Mouse (Mus musculus) c-Kit-positive CD71-positive TER-119-positive erythroid progenitor cells, embryonic 14.5 days (primary cell): ENCODE results near the gene Wnt10b.

Experiments used
- DNase-seq: peaks from one replicate; pipeline ENCODE4 v3.0.0-alpha.2; 2013; ENCODE audit warnings: low spot score

The Wnt10b gene

DNA sequence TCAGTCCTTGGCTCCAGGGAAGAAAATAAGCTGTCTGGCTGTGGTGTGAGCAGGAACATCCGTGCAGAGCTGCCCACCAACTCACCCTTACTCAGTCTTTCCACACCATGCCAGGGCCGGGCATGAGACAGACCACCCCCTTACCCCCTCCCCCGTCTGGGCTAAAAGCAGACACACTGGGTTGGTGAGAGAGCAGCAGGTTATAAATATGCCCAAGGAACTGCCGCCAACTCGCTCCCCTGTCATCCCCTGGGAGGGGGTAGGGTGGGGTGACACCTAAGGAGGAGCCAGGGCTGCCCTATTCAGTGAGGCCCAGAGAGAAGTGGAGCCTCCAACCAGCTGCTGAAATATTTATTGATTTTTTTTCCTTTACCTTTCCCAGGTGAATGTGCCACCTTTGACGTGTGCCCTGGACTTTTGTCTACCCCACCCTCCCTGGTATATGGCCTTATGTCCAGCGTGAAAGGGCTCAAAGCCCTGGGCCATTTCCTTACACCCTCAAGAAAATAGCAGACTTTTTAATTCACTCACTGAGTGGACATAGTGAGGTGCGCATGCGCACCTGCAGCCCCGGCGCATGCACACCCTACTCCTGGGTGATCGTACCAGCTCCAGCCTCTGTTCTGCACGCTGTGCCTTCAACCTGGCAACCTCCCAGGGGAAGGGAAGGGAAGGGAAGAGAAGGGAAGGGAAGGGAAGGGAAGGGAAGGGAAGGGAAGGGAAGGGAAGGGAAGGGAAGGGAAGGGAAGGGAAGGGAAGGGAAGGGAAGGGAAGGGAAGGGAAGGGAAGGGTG lies 19.0 kb upstream of the Wnt10b start:
- no peak for DNase-seq

- no peak for DNase-seq
Measured at GRCm38 (mm10) chr15:98793141-98793698, 15.3 kb upstream of the Wnt10b start.

- DNase-seq: no peak
Measured at GRCm38 (mm10) chr15:98792233-98793020, 14.5 kb upstream of the Wnt10b start.

DNA sequence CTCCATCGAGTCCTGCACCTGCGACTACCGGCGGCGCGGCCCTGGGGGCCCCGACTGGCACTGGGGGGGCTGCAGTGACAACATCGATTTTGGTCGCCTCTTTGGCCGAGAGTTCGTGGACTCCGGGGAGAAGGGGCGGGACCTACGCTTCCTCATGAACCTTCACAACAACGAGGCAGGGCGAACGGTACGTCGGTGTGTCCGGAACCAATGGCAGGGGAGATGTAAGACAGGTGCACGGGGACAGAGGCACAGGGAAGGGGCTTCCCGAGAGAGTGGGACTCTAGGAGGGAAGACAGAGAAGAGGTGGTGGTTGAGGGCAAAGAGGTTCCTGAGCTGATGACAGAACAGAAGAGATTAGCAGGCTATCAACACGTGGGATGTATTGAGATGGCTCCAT lies 13.8 kb upstream of the Wnt10b start:
- no peak for DNase-seq

GRCm38 (mm10) chr15:98791221-98791620 lies 13.3 kb upstream of the Wnt10b start:
- DNase-seq: no peak

DNA sequence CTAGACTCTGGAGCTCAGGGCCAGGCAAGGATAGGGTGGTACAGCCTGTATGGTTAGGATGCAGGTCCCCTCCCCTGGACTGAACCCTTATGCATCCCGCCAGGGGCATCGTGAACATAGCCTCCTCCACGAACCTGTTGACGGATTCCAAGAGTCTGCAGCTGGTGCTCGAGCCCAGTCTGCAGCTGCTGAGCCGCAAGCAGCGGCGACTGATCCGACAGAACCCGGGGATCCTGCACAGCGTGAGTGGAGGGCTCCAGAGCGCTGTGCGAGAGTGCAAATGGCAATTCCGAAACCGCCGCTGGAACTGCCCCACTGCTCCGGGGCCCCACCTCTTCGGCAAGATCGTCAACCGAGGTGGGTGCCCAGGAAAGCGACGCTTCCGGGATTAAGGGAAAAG lies 12.8 kb upstream of the Wnt10b start:
- DNase-seq: no peak

GRCm38 (mm10) chr15:98789661-98790535 lies 11.9 kb upstream of the Wnt10b start, which contains the start of gene Wnt1:
Wnt1 (plus strand) TSS chr15:98789857.
- DNase-seq: no peak

DNA sequence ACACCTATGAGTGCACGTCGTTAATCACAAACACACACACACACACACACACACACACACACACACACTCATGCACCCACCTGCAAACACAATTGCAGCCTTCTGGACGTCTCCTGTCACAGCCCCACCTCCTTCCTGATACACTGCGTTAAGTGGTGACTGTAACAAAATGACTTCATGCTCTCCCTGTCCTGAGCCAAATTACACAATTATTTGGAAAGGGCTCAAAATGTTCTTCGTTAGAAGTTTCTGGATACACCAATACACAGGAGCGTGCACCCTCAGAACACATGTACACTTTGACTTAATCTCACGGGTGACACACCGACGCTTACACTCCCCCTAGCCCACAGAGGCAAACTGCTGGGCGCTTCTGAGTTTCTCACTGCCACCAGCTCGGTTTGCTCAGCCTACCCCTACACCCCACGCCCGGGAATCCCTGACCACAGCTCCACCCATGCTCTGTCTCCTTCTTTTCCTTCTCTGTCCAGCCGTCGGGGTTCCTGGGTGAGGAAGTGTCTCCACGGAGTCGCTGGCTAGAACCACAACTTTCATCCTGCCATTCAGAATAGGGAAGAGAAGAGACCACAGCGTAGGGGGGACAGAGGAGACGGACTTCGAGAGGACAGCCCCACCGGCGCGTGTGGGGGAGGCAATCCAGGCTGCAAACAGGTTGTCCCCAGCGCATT lies 11.2 kb upstream of the Wnt10b start:
- DNase-seq: no peak

- DNase-seq: no peak
Measured at GRCm38 (mm10) chr15:98787930-98788329, 10.0 kb upstream of the Wnt10b start.

GRCm38 (mm10) chr15:98785744-98786143 lies 7.8 kb upstream of the Wnt10b start:
- no peak for DNase-seq

DNA sequence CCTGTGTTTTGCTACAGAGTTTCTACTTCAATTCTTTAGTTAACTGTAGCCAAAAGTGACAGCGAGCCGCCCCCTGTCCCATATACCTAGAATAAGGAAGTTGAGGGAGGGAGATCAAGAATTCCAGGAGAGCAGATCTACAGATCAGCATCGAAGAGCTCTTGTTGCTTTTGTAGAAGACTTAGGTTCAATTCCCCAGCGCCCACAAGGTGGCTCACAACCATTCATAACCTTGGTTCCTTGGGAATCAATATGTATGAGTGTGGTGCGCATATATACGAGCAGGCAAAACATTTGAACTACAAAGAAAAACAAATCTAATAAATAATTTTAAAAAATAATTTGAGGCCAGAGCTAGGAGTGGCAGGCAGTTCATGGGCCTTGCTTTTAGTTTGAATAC lies 3.2 kb upstream of the Wnt10b start:
- no peak for DNase-seq

GRCm38 (mm10) chr15:98780573-98780972 lies 2.6 kb upstream of the Wnt10b start:
- DNase-seq: no peak

DNA sequence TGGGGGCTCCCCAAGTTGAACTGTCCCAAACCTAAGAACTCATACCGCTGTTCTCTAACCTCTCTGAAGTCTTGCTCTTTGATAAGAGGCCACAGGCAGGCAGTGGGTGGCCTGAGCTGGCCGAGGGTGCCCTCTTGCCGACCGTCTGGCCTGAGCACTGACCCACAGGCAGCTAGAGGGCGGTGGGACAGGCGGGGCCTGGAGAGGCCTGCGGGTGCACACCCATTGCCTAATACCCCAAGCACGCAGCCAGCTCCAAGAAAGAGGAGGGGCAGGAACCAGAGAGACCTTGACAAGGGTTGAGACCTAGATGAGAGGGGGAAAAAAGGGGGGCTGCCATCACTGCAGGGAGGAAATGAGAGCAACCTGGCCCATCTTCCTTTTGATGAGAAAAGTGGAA lies 2.1 kb upstream of the Wnt10b start:
- no peak for DNase-seq

GRCm38 (mm10) chr15:98778806-98779205 lies 856 bp upstream of the Wnt10b start:
- no peak for DNase-seq

- no peak for DNase-seq
Measured at GRCm38 (mm10) chr15:98778191-98778770, 331 bp upstream of the Wnt10b start.

DNA sequence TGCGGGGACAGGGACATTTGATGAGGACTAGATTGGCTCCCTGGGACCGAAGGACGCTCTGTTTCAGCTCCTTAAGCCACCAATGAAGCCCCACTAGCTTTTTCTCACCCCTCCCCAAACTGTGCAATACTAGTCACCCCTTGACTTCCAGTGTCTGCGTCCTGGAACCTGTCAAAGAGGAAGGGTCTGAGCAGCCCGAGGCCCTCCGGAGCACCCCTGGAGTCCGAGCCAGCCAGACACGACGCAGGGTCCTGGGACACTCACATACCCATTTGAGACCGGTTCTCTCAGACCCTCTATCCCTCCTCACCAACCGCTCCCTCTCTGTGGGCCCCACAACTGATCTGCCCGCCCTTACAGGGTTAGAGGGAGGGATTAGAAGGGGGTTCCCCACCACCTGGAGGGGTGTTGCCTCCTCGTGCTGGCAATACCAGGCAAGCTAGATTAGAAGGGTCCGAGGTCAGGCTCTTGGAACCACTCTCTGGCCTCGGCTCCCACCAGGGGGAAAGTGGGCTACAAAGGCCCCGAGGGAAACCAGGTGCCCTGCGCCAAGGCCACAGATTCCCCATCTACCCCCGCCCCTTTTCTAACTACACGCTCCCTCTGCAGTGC lies 839 bp downstream of the Wnt10b start:
- no peak for DNase-seq

GRCm38 (mm10) chr15:98776280-98777004 lies 1.5 kb downstream of the Wnt10b start:
- no peak for DNase-seq

DNA sequence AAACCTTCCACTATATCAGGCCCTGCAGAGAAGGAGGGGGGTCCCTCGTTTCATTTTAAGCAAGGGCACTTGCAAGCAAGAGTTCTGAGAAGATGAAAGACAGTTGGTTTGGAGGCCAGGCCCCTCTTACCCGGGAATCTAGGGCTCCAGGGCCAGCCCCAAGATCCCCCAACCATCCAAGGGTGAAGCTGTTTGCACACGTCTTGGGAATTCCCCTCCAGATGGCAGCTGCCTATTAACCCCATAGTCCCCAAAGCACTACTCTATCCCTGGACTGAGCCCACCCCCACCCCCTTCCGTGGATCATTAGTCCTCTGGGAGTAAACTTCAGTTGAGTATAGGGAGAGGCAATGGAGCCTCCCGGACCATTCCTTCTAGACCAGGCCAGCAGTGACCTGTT lies 2.4 kb downstream of the Wnt10b start:
- DNase-seq: no peak

DNA sequence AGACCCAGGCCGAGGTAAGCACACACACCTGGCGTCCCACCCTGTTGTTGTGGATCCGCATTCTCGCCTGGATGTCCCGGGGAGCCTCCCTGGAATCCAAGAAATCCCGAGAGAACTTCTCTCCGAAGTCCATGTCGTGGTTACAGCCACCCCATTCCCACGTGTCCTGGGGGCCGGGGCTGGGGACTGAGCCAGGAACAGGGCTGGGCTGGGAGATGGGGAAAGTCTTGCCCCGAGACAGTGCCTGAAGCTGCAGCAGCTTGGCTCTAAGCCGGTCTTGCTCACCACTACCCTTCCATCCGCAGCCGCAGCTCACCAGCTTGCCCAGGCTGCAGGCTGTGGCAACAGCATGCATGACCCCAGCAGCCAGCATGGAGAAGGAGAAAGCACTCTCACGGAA lies 3.9 kb downstream of the Wnt10b start:
- no peak for DNase-seq
